Mouse (Mus musculus) thymus, postnatal 25 days (tissue): Measurements from ENCODE around the gene Parp1.

Experiments
- DNase-seq: peaks from one replicate; pipeline ENCODE4 v3.0.0; 2022

Gene Parp1

DNA sequence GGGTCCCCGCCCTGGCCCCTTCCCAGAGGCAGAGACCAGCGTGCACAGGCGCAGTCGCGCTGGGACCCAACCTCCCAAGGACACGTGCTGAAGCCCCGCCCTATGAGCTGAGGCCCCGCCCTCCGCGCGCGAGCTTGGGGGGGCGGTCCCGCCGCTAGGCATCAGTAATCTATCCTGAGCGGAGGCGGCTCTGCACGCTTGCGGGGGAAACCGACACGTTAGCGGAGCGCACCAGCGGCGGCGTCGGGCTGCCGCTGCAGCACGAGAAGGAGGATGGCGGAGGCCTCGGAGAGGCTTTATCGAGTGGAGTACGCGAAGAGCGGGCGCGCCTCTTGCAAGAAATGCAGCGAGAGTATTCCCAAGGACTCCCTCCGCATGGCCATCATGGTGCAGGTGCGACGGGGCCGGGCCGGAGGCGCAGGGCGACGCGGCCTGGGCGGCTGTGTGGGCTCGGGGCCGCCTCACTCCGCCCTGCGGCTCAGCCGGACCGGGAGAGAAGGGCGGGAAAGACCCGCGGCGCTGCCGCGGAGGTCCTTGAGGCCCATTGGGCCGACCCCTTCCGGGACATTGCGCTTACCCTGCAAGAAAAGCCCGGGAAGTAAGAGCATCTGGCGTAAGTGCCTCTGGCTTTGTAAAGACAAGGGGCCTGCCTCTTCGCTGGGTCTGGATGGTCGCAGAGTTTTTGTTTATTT, at the start of gene Parp1:
Gene Parp1, plus strand, starts transcription at position 164 of the 692 bp plus-strand sequence.
- DNase-seq = peak; percentile 99

- DNase-seq = no peak
Measured at GRCm38 (mm10) chr1:180519520-180519919, 49.2 kb upstream of the Parp1 start.

- no peak for DNase-seq
Measured at GRCm38 (mm10) chr1:180520190-180520589, 48.5 kb upstream of the Parp1 start.

- DNase-seq = no peak
Measured at GRCm38 (mm10) chr1:180523320-180523719, 45.4 kb upstream of the Parp1 start.

GRCm38 (mm10) chr1:180525301-180525700, 43.4 kb upstream of the Parp1 start:
- no peak for DNase-seq

DNA sequence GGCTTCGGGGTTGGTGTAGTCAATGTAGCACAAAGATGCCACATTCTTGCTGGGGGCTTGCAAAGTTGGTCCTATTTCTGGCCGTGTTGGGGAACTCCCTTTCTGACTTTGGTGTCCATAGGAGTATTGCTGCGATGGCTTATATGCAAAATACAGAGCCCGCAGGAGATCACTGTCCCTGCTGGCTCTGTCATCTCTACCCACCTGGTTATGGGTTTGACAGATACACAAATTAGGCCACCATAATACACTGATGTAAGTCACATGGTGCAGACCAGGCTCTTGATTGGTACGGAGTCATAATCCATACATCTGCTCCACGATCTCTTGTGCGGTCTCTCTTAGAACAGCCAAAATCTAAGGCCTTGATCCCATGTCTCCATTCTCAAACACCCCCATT, 38.9 kb upstream of the Parp1 start:
- DNase-seq = no peak

DNA sequence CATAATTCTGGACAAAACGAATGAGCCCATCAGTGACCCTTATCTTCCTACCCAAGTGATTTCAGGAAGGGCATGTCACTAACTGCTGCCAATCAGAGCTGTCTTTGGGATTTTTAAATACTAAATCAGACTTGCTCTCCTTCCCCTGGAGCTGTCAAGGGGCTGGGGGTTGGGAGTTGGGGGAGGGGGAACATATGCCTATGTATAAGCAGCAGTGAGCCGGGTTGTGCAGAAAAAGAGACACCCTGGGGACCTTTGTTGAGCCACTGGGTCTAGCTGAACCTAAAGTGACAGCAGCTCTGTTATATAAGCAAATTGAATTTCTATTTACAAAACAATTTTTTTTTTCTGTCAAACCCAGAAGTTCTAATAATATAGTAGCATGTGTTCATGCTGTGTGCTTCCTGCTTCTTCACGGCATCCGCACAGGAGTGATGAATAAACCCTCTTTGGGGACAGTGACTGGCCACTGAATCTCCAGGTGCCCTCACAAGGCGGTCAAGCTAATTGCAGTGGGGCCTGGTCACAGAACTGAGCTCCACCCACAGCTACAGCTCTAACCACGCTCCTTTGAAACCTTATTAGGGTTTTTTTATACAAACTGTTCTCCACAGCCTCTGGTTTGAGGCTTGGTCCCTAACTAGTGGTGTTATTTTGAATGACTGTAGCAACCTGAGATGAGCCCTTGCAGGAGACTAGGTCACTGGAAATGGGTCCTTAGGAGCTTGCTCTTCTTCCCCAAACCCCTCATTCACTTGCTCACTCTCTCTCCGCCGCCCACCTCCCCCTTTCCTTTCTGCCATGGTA, 38.1 kb upstream of the Parp1 start:
- DNase-seq = no peak

- DNase-seq = no peak
Measured at GRCm38 (mm10) chr1:180532671-180533070, 36.1 kb upstream of the Parp1 start.

DNA sequence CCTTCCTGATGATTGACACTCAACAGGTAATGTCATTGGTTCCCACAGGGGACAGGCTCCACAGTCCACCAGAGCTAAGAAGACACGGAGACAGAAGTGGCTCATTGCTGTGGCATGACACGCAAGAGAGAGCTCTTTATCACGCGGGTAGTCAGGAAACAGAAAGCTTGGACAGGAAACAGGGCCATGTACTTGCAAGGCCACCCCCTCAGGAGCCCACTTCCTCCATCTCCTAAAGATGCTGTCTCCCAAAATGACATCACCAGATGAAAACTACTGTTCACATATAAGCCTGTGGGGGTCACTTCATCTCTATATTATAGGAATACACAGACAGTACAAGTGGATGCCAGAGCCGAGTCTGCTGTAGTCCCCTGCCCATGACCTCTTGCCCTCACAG, 32.0 kb upstream of the Parp1 start:
- no peak for DNase-seq

DNA sequence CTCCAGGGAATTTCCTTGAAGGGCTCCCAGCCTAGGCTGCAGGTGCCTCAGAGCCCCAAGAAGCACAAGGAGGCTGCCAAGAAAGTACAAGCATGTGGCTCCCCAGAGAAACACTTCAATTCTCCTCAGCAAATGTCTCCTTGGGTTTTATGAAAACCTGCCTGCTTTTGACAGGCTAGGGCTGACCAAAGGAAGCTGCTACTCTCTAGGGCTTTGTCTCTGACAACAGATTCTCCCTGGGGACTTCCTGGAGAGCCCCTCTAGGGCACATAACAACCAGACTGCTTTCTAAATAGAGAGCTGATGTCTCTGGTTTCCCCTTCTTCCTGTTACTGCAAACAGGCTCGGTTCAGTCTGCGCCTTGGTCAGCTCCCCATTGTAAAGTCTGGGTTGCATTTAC, 27.5 kb upstream of the Parp1 start:
- no peak for DNase-seq

DNA sequence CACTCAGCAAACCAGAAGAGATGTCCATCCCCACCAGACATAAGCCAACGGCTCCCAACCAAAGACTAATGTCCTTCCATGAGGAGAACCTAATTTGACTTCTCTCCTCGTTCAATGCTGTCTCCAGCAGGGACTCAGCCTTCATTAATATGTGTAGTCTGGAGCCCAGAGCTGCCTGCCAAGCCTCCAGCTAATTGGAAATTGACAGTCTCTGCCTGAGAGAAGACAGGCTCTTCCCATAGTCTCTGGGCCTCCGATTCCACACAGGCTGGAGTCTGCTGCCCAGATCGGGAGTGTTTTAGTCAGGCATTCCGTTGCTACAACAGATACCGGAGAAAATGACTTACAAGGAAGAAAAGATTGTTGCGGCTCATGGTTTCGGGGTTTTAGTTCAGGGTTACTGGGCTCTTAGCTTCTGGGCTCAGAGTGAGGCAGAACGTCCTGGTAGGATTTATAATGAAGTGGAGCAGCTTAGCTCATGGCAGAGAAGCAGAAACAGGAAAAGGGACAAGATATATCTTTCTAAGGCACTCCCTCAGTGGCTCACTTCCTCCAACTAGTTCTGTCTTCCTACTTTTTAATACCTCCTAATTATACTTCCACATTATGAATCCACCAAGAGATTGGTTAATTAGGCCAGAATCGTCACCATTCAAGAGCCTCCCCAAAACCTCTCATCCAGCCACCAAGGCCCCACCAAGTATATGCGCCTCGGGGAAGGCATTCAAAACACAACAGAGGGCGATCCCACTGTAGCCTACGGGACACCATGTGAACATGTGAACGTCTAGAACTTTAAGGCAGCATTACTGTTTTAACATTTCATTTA, 26.6 kb upstream of the Parp1 start:
- DNase-seq = no peak

DNA sequence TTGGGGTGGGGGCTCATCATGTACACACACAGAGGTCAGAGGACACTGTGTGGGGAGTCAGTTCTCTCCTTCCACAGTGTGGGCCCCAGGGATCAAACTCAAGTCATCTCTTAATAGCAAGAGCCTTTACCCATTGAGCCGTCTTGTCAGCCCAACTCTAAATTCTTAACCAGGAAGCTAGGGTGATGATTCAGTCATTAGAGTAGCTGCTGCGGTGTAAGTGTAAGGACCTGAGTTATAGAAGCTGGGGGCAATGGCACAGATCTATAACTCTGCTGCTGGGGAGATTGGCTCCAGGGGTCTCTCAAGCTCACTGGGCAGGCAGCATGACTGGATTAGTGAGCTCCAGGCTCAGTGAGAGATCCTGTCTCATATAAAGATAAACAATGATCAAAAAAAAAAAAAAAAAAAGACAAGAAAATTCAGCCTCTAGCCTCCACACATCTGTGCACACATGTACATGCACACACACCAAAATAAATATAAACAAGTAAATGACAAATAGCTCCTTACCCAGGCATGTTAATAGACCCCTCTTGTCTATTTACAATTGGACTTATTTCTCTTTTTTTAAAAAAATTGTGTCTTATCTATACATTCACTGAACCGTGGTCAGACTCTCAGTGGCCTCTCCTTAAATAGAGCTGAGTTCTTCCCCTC, 25.9 kb upstream of the Parp1 start:
- no peak for DNase-seq

- peak; percentile 15 for DNase-seq
Measured at GRCm38 (mm10) chr1:180545918-180546545, 22.7 kb upstream of the Parp1 start.

DNA sequence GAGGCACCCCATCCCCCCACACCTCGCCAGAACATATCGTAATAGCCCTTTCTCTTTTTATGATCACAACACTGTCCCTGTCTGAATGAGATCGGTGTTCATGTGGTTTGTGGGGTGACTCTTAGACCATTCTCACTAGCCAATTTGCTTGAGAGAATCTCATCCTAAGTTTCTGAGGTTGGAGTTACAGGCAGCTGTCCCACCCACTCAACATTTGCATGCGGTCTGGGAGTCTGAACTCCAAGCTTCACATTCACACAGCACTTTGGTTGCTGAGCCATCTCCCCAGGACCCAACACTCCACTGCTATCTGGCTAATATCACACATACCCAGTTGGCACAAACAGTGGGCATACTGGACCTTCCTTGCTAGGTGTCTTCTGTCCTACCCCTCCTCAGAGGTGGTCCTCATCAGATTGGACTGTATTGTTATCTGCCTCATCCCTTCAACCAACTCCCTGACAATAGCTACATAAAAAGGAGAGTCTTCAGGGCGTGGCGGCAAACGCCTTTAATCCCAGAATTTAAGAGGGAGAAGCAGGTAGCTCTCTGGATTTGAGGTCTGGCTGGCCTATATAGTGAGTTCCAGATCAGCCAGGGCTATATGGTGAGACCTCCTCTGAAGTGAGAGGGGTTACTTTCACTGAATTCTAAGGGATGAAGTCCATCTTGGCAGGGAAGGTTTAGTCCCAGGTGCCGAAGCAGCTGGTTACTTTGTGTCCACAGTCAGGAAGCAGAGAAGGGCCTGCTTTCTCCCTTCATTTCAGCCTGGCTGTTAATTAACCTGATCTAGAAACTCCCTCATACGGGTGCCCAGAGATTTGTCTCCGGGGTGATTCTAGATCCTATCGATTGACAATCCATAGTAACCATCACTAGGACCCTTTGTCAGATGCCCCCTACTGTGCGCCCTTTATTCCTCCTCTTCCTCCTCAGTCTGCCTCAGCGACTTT, 21.6 kb upstream of the Parp1 start:
- DNase-seq = no peak

GRCm38 (mm10) chr1:180547751-180548669, 20.7 kb upstream of the Parp1 start:
- peak; percentile 59 for DNase-seq

DNA sequence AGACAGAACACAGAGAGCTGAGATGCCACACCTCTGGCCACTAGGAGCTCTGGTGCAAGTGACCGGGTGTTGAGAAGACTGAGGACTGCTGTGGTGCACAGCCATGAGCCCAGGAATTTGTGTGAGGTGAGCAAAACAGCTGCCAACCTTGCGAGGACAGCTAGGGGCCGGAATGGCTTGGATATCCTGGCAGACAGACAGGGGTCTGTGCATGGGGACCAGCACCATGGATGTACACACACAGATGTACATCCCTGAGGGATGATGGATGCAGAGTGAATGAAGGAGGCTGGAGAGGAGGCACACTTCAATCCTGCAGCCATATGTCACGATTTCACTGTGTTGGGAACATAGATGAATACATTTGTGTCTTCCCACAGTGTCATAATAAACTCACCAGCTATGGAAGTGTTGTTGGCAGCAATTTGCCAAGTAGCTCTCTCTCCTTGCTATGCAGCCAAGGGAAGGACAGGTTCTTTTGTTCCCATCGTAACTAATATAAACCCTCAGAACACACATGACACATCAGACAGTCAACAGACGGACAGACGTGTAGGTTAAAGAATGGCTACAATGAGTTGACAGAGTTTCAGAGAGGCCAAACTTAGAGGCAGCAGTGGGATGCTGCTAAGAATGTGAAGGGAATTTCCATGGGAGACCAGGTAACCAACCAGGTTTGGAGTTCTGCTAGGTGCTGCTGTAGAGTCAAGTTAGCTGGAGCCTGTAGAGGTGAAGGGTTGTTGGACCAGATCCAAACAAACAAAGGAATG, 19.0 kb upstream of the Parp1 start:
- DNase-seq = no peak

DNA sequence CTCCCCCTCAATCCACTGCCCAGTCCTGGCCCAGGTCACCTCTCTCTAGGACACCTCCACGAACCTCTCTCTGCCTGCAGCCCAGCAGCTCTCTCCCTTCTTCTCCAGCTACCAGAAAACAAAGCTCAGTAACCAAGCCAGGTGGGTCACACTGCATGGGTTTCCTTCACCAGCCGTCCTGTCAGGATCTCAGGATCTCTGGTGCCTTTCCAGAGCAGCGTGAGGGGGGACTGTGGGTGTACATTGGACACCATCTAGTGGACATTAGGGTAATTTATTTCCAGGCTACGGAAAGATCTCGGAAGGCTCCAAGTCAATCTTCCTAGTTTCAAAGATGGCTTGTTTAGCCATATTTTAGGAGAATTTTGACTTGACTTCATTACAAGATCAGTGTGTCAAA, 18.0 kb upstream of the Parp1 start:
- no peak for DNase-seq

GRCm38 (mm10) chr1:180556899-180557298, 11.8 kb upstream of the Parp1 start:
- DNase-seq = no peak

- no peak for DNase-seq
Measured at GRCm38 (mm10) chr1:180559454-180559853, 9.3 kb upstream of the Parp1 start.
